Mouse (Mus musculus): ENCODE data around the gene 3110021N24Rik.

3110021N24Rik gene

DNA sequence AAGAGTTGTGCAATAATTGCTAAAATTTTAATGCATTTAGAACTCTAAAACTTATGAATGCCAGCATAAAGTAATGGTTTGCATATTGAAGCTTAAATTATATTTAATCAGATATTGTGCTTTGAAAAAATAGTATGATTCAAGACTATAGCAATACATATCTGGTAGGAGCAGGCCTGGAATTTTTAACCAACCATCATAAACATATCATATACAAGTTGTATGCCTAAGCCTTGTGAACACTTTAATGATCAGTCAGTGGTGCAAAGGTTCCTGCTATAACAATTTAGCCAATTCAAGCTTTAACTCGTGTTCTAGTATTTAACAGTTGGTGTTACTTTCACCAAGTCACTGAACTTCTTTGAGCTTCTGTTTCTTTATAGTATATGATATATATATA lies 11.0 kb downstream of the 3110021N24Rik start:
- no peak overlapping the region for H3K4me3 ChIP-seq (replicated peaks; ENCODE audit: low read length)
- H3K27me3 ChIP-seq (ENCODE audit: insufficient read depth, low read length) = no peaks in the 10 kb centered on the region
- H3K4me1 ChIP-seq (replicated peaks; ENCODE audit: low read depth, low read length) = 0 out of 2 replicates have a peak, but pooled peaks cover 4% of the 10 kb centered on the region
- no peaks in the 10 kb centered on the region for H3K36me3 ChIP-seq (ENCODE audit: insufficient read depth, low read length)
- H3K9me3 ChIP-seq (ENCODE audit: low read length) = no peaks in the 10 kb centered on the region
- TF ChIP-seq NANOG (IDR thresholded peaks at IDR 0.05; ENCODE audit: borderline replicate concordance, low read length) (no peak), CTCF (conservative IDR thresholded peaks at IDR 0.05; ENCODE audit: low read length) (no peak), POU5F1 (IDR thresholded peaks at IDR 0.05; ENCODE audit: borderline replicate concordance, low read length) (no peak)

DNA sequence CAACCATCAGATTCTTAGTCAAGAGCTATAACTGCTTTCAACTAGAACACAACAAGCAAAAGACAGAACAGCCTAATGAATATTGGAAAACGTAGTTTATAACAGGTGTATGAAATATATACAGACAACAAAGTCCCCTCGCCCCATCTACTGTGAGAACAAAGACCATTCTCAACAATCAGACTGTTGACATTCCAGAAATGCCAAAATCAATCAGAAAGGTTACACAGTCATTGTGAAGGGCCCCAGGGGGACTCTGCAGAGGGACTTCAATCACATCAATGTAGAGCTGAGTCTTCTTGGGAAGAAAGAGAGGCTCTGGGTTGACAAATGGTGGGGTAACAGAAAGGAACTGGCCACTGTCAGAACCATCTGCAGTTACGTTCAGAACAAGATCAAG lies 12.1 kb downstream of the 3110021N24Rik start:
- no peaks in the 10 kb centered on the region for H3K27me3 ChIP-seq (ENCODE audit: insufficient read depth, low read length)
- H3K4me1 ChIP-seq (replicated peaks; ENCODE audit: low read depth, low read length) = 0 out of 2 replicates have a peak, but pooled peaks cover 4% of the 10 kb centered on the region
- TF ChIP-seq POU5F1 (IDR thresholded peaks at IDR 0.05; ENCODE audit: borderline replicate concordance, low read length) (no peak), NANOG (IDR thresholded peaks at IDR 0.05; ENCODE audit: borderline replicate concordance, low read length) (peak; percentile 62; the same call in 1 of the 2 replicates)
- H3K9me3 ChIP-seq (ENCODE audit: low read length) = no peaks in the 10 kb centered on the region
- no peaks in the 10 kb centered on the region for H3K36me3 ChIP-seq (ENCODE audit: insufficient read depth, low read length)
- no peak overlapping the region for H3K4me3 ChIP-seq (replicated peaks; ENCODE audit: low read length)

DNA sequence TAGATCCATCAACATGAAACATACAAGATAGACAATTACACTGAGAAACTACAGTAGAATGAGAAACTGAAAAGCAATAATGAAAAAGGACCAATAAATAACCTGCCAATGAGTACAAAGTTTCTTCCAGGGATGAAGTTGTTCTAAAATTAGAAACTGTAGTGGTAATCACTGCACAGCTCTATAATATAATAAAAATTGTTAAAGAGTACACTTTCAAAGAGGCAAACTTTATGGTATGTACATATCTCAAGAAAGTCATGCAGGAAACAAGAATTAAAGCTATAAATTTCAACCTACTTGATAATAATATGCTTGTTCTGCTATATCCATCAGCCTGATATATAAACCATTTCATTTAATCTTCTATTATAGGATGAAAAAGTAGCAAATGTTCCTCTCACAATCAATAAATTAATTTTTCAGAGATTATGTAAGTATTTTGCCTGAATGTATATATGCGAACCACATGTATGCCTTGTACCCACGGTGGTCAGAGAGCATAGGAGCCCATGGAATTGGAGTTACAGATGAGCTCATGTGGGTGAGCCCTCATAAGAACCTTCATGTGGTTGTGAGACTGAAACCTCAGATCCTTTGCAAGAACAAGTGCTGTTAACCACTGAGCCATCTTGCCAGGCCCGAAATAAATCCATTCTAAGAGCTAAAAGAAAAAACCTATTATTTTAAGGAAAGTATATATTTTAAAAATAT lies 26.9 kb downstream of the 3110021N24Rik start:
- H3K36me3 ChIP-seq (ENCODE audit: insufficient read depth, low read length) = no peaks in the 10 kb centered on the region
- H3K4me1 ChIP-seq (replicated peaks; ENCODE audit: low read depth, low read length) = no peaks in the 10 kb centered on the region
- no peak overlapping the region for H3K4me3 ChIP-seq (replicated peaks; ENCODE audit: low read length)
- no peaks in the 10 kb centered on the region for H3K27me3 ChIP-seq (ENCODE audit: insufficient read depth, low read length)
- no peaks in the 10 kb centered on the region for H3K9me3 ChIP-seq (ENCODE audit: low read length)
- no peak for TF ChIP-seq POU5F1 (IDR thresholded peaks at IDR 0.05; ENCODE audit: borderline replicate concordance, low read length)

DNA sequence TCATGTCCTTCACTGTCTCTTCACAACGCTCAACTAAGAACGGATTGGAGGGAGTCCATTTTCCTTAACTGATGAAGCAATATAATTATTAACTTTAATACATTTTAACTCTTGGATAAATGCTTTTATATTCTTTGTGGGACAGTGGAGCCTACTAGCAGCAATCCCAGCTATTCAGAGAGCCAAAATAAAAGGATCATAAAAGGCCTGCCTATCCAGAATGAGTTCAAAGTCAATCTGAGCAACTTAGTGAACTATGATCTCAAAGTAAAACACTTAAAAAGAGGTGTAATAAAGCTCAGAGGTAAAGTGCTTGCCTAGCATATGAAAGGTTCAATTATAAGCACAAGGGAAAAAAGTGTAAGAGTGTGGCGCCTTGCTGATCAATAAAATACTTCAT lies 40.1 kb downstream of the 3110021N24Rik start:
- TF ChIP-seq NANOG (IDR thresholded peaks at IDR 0.05; ENCODE audit: borderline replicate concordance, low read length) (no peak), CTCF (conservative IDR thresholded peaks at IDR 0.05; ENCODE audit: low read length) (no peak), POU5F1 (IDR thresholded peaks at IDR 0.05; ENCODE audit: borderline replicate concordance, low read length) (no peak)
- Histone ChIP-seq H3K9me3 (ENCODE audit: low read length) (no peaks in the 10 kb centered on the region), H3K36me3 (ENCODE audit: insufficient read depth, low read length) (no peaks in the 10 kb centered on the region), H3K27me3 (ENCODE audit: insufficient read depth, low read length) (no peaks in the 10 kb centered on the region), H3K4me3 (replicated peaks; ENCODE audit: low read length) (no peak overlapping the region), H3K4me1 (replicated peaks; ENCODE audit: low read depth, low read length) (no peaks in the 10 kb centered on the region)

DNA sequence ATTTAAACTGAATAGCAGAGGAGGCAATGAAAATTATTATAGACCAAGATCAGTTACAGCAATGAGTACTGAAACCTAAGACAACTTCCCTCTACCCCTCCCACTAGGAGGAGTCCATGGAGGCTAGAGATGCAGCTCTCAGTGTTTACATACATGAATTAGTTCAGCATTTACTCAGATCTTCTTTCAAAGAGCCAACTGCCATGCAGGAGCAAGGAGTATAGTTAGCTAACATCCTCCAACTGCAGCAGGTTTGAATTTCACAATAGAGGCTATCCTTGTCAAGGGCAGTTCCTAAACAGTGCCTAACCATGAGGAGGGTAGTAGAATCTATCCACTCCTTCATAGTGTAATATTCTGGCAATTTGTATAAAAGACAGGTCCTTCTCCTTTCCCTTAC lies 49.1 kb downstream of the 3110021N24Rik start:
- H3K4me1 ChIP-seq (replicated peaks; ENCODE audit: low read depth, low read length) = no peaks in the 10 kb centered on the region
- H3K9me3 ChIP-seq (ENCODE audit: low read length) = no peaks in the 10 kb centered on the region
- no peak overlapping the region for H3K4me3 ChIP-seq (replicated peaks; ENCODE audit: low read length)
- H3K27me3 ChIP-seq (ENCODE audit: insufficient read depth, low read length) = no peaks in the 10 kb centered on the region
- TF ChIP-seq POU5F1 (IDR thresholded peaks at IDR 0.05; ENCODE audit: borderline replicate concordance, low read length) (no peak), NANOG (IDR thresholded peaks at IDR 0.05; ENCODE audit: borderline replicate concordance, low read length) (no peak), CTCF (conservative IDR thresholded peaks at IDR 0.05; ENCODE audit: low read length) (no peak)
- H3K36me3 ChIP-seq (ENCODE audit: insufficient read depth, low read length) = no peaks in the 10 kb centered on the region

DNA sequence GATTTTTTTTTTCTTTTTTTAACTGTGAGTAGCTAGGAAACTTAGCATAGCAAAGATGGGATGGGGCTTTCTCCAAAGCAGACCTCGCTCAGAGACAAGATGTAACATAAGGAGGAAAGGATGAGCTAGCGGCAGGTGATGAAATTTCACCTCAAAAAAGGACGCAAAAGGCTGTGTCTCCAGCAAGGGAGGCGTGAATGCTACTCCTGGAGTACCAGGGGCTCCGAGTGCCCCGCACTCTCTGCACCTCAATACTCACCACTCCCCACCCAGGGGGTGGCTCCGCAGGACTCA lies 60.3 kb downstream of the 3110021N24Rik start:
- H3K4me3 ChIP-seq (replicated peaks; ENCODE audit: low read length) = peak overlapping the region; percentile 94
- no peak for TF ChIP-seq NANOG (IDR thresholded peaks at IDR 0.05; ENCODE audit: borderline replicate concordance, low read length)
- no peak for TF ChIP-seq CTCF (conservative IDR thresholded peaks at IDR 0.05; ENCODE audit: low read length)
- no peak for TF ChIP-seq POU5F1 (IDR thresholded peaks at IDR 0.05; ENCODE audit: borderline replicate concordance, low read length)
- H3K27me3 ChIP-seq (ENCODE audit: insufficient read depth, low read length) = peaks cover 27% of the 10 kb centered on the region
- no peaks in the 10 kb centered on the region for H3K9me3 ChIP-seq (ENCODE audit: low read length)
- H3K4me1 ChIP-seq (replicated peaks; ENCODE audit: low read depth, low read length) = peaks cover 6% of the 10 kb centered on the region
- H3K36me3 ChIP-seq (ENCODE audit: insufficient read depth, low read length) = no peaks in the 10 kb centered on the region

DNA sequence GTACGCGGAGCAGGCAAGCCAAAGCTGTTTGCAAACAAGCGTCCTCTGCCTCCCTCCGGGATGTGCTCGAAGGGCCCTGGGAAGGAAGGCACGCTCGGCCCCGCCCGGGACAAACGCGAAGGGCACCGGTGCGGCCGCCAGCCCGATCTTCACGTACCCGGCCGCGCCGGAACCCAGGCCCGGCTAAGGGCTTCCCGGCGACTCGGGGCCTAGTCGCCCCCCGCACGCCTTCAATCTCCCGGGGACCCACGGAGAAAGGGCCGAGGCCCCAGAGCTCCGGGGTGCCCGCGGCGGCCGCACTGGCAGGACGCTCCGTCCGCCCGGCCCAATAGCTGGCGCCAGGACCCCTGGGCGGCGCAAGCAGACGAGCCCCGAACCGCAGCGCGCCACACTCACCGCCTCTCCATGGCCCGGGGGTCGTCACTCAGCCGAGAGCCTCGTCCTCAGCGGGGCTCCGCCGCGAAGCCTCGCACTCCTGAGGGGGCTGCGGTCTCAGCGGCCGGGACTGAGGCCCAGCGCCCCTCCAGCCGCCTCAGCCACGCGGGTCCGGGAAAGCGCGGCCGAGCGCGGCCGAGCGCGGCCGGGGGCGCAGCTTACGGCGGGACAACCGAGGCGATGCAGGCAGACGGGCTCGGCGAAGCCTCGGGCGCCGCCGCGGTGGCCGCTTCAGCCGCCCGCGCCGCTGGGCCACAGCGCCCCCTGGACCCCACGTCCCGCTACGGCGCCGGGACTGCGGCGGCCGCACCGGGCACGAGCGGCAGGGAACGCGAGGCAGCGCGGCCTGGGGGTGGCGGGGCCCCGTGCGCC lies 60.8 kb downstream of the 3110021N24Rik start, which contains the start of gene Zfyve9:
Gene Zfyve9 (minus strand): TSS at position 742 of the 807 bp plus-strand sequence.
- TF ChIP-seq POU5F1 (IDR thresholded peaks at IDR 0.05; ENCODE audit: borderline replicate concordance, low read length) (no peak), NANOG (IDR thresholded peaks at IDR 0.05; ENCODE audit: borderline replicate concordance, low read length) (no peak), CTCF (conservative IDR thresholded peaks at IDR 0.05; ENCODE audit: low read length) (no peak)
- H3K4me3 ChIP-seq (replicated peaks; ENCODE audit: low read length) = peak within 1 kb of the TSS; percentile 94
- H3K9me3 ChIP-seq (ENCODE audit: low read length) = no peaks in the 10 kb centered on the region
- peaks cover 27% of the 10 kb centered on the region for H3K27me3 ChIP-seq (ENCODE audit: insufficient read depth, low read length)
- H3K36me3 ChIP-seq (ENCODE audit: insufficient read depth, low read length) = no peaks in the 10 kb centered on the region
- peaks cover 6% of the 10 kb centered on the region for H3K4me1 ChIP-seq (replicated peaks; ENCODE audit: low read depth, low read length)

DNA sequence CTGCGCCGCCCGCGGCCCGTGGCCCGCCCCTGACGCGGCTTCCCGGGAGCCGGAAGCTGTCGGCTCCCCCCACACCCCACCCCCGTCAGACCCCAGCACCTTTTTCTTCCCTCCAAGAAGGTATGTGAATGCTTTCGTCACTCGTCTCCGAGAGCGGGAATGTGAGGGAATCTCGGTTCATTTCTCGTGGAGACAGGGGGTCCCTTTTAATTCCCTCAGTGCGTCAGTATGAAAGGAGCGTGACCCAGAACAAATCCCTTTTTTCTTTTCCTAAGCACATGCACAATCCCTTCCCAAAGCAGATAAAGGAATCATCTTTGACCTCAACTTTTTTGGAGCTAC lies 61.4 kb downstream of the 3110021N24Rik start:
- no peak for TF ChIP-seq NANOG (IDR thresholded peaks at IDR 0.05; ENCODE audit: borderline replicate concordance, low read length)
- Histone ChIP-seq H3K9me3 (ENCODE audit: low read length) (no peaks in the 10 kb centered on the region), H3K36me3 (ENCODE audit: insufficient read depth, low read length) (no peaks in the 10 kb centered on the region), H3K4me3 (replicated peaks; ENCODE audit: low read length) (peak overlapping the region; percentile 94), H3K4me1 (replicated peaks; ENCODE audit: low read depth, low read length) (peaks cover 6% of the 10 kb centered on the region), H3K27me3 (ENCODE audit: insufficient read depth, low read length) (peaks cover 27% of the 10 kb centered on the region)

DNA sequence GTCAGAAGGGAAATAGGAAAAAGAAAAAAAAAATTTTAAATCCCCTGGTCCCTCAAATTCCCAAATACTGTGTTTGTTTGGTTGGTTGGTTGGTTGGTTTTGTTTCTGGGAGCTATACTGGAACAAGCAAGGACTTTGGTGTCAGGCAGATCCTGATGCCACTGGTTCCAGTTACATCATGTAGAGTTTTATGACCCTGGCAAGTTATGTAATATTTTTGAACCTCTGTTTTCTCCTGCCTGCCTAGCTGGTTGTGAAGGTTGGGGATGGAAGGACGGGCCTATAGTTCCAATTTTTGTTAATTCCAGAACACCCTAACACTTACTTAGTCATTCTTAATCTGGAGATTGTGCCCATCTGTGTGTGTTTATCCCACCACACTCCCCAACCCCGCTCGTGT lies 62.1 kb downstream of the 3110021N24Rik start:
- Histone ChIP-seq H3K36me3 (ENCODE audit: insufficient read depth, low read length) (no peaks in the 10 kb centered on the region), H3K4me1 (replicated peaks; ENCODE audit: low read depth, low read length) (peaks cover 6% of the 10 kb centered on the region), H3K9me3 (ENCODE audit: low read length) (no peaks in the 10 kb centered on the region), H3K4me3 (replicated peaks; ENCODE audit: low read length) (no peak overlapping the region), H3K27me3 (ENCODE audit: insufficient read depth, low read length) (peaks cover 27% of the 10 kb centered on the region)
- TF ChIP-seq POU5F1 (IDR thresholded peaks at IDR 0.05; ENCODE audit: borderline replicate concordance, low read length) = no peak
- TF ChIP-seq NANOG (IDR thresholded peaks at IDR 0.05; ENCODE audit: borderline replicate concordance, low read length) = no peak

Measured in E14TG2a.4 (cell line).